Mouse (Mus musculus) midbrain, postnatal 0 days (tissue): ENCODE data around the gene Cobll1. TPM values are rescaled to one million over a fixed set of nuclear protein-coding genes. Genes with fewer than 3 reads are reported as not detected.
A peak's percentile ranks its signal among the peaks of the same experiment; 100 is the strongest.

Experiments
- ATAC-seq: fragments of 200-750 bp; cut with Nextera tagmentation; 2 replicates; pipeline ENCODE4 v1.8.0; 2017; ENCODE audit warnings: moderate number of reproducible peaks, mild to moderate bottlenecking, moderate TSS enrichment, moderate library complexity; ENCODE audit not compliant: low FRiP score
- DNase-seq: peaks from one replicate; pipeline ENCODE4 v3.0.0-alpha.2; 2015; ENCODE audit warnings: low spot score
- H3K27ac ChIP-seq: fragments of 300-500 bp; sonication (generic); 2 replicates; pipeline ENCODE4 v1.5.1; 2014; ENCODE audit warnings: low read depth, mild to moderate bottlenecking, low read length, mixed read lengths
- H3K27me3 ChIP-seq: fragments of 300-500 bp; sonication (generic); 2 replicates; pipeline ENCODE4 v1.6.1; 2014; ENCODE audit warnings: low read length, control low read depth, mixed read lengths; ENCODE audit not compliant: insufficient read depth
- H3K36me3 ChIP-seq: fragments of 300-500 bp; sonication (generic); 2 replicates; pipeline ENCODE4 v1.6.1; 2014; ENCODE audit warnings: low read length, control low read depth, mixed read lengths; ENCODE audit not compliant: insufficient read depth
- H3K4me1 ChIP-seq: fragments of 300-500 bp; sonication (generic); 2 replicates; pipeline ENCODE4 v1.6.1; 2014; ENCODE audit warnings: mild to moderate bottlenecking, control low read depth, antibody characterized with exemption, low read length, mixed read lengths; ENCODE audit not compliant: insufficient read depth
- H3K4me2 ChIP-seq: fragments of 300-500 bp; sonication (generic); 2 replicates; pipeline ENCODE4 v1.6.1; 2014; ENCODE audit warnings: low read depth, mild to moderate bottlenecking, low read length, mixed read lengths; ENCODE audit not compliant: poor library complexity, severe bottlenecking
- H3K4me3 ChIP-seq: fragments of 300-500 bp; sonication (generic); 2 replicates; pipeline ENCODE4 v1.5.1; 2014; ENCODE audit warnings: low read depth, mild to moderate bottlenecking, low read length, moderate library complexity
- H3K9ac ChIP-seq: fragments of 300-500 bp; sonication (generic); replicated peaks from 2 replicates; pipeline ENCODE4 v1.6.1; 2014; ENCODE audit warnings: mild to moderate bottlenecking, low read length, moderate library complexity, mixed read lengths; ENCODE audit not compliant: poor library complexity, severe bottlenecking
- H3K9me3 ChIP-seq: fragments of 300-500 bp; sonication (generic); 2 replicates; pipeline ENCODE4 v1.6.1; 2016; ENCODE audit warnings: low read length, control low read depth
- CTCF ChIP-seq: IDR thresholded peaks from 2 replicates; pipeline ENCODE4 v1.5.1; 2016; ENCODE audit warnings: antibody characterized with exemption, mild to moderate bottlenecking
- WGBS: fragments of 180-500 bp; shearing (Covaris S2); extraction: QIAGEN DNeasy Blood & Tissue Kit; methylation state at CpG from one replicate; pipeline ENCODE4 v1.1.7; 2014; 5-methylcytosine and 5-hydroxymethylcytosine counted together
- polyA plus RNA-seq: library from polyadenylated mRNA; unstranded; fragments of >200 nt; fragmentation: Nextera tagmentation; extraction: Ambion mirVana; gene quantifications from 2 replicates; pipeline ENCODE4 v1.2.1, GENCODE M21; 2015
- total RNA-seq: library from RNA; depleted of rRNA; stranded (reverse); fragments of >200 nt; gene quantifications from 2 replicates; pipeline ENCODE4 v1.2.3, GENCODE M21; 2014

Gene Cobll1
- total and polyA plus RNA-seq, 2 experiments from 2014 or later = 2.5 to 2.9 TPM

- H3K36me3 ChIP-seq = no peaks in the 10 kb centered on the region
- no peak overlapping the region for H3K4me2 ChIP-seq
- H3K4me3 ChIP-seq = no peak overlapping the region
- no peak for DNase-seq
- no peak overlapping the region for H3K9ac ChIP-seq
- TF ChIP-seq CTCF = no peak
- H3K27me3 ChIP-seq = no peaks in the 10 kb centered on the region
- no peak overlapping the region for H3K27ac ChIP-seq
- no peaks in the 10 kb centered on the region for H3K9me3 ChIP-seq
- ATAC-seq = no peak
- H3K4me1 ChIP-seq = no peaks in the 10 kb centered on the region; the same call in 1 of the 2 replicates
- WGBS = 90% methylated on average over 7 of the region's 7 CpGs
These were observed 10.8 kb downstream of the Cobll1 start for GRCm38 (mm10) chr2:65228426-65228825.

DNA sequence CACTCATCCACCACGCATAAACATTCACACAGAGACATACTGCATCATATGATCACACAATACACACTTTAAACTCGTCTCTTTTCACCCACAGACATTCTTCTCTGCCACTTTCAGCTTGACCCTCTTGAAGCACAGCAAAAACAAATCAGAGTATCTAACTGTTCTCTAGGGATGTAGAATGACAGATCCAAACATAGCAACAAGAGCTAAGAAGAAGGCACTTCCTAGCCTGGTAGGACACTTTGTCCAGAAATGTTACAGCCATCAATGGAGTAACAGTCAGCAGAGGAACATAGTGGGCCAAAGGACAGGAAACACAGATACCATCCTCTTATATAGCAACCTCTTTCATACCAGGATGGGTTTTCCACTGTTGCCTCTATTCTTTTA, 11.3 kb downstream of the Cobll1 start:
- no peak overlapping the region for H3K4me2 ChIP-seq
- ATAC-seq = no peak
- H3K9me3 ChIP-seq = no peaks in the 10 kb centered on the region
- H3K36me3 ChIP-seq = no peaks in the 10 kb centered on the region
- DNase-seq = no peak
- TF ChIP-seq CTCF = no peak
- no peaks in the 10 kb centered on the region for H3K27me3 ChIP-seq
- 81% methylated on average over 2 of the region's 2 CpGs for WGBS
- H3K27ac ChIP-seq = no peak overlapping the region
- no peaks in the 10 kb centered on the region; the same call in 1 of the 2 replicates for H3K4me1 ChIP-seq
- no peak overlapping the region for H3K4me3 ChIP-seq
- H3K9ac ChIP-seq = no peak overlapping the region

DNA sequence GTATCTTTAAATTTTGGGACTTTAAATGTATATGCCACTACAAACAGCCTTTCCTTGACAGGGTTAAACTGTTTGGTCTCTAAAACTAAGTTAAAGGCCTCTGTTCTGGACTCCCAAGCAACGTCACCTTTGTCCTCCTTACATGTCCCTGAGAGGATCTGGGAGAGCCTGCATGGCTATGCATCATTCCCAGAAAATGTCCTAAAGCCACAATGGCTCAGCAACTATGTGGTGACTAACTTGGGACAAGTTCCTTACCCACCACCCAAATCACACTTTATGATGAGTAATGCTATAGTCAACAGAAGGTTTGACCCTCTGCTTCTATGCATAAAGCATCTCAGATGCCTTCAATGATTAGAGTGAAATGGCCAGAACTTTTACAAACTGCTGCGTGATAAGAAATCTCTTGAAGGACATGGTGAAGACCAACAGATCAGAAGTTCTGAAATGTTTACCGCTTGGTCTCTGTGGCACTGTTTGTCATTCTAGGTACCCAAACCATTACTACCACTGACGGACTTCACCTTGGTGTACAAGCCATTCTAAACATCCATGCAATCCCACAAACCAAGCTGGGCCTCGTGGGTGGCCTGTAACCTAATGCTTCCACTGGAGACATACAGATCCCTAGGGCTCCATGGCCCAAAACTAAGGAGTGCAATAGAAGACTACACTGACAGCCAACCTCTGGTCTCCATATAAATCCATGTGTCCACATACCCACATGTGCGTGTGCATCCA, 11.9 kb downstream of the Cobll1 start:
- no peak for ATAC-seq
- Histone ChIP-seq H3K9me3 (no peaks in the 10 kb centered on the region), H3K27me3 (no peaks in the 10 kb centered on the region), H3K36me3 (no peaks in the 10 kb centered on the region), H3K27ac (no peak overlapping the region), H3K4me1 (no peaks in the 10 kb centered on the region; the same call in 1 of the 2 replicates), H3K4me3 (no peak overlapping the region), H3K9ac (no peak overlapping the region), H3K4me2 (no peak overlapping the region)
- DNase-seq = no peak
- no peak for TF ChIP-seq CTCF
- 92% methylated on average over 6 of the region's 6 CpGs for WGBS

DNA sequence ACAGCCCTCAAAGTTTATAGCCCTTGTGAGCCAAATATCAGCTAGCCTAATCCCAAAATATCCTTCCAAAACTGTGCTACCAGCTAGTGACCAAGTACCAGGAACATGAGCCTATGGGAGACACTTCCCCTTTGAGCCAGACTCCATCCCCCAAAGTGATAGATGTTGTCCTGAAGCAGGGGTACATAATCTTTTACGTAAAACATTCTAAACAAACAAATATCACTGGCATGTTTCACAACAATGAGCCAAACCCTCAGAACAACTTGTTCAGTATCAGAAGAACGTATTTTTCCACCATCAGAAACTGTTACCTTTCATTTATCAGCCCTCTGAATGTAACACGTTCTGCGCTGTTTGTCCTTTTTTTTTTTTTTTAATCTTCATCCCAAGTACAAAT, 12.7 kb downstream of the Cobll1 start:
- ATAC-seq = no peak
- Histone ChIP-seq H3K9me3 (no peaks in the 10 kb centered on the region), H3K4me1 (no peaks in the 10 kb centered on the region; the same call in 1 of the 2 replicates), H3K36me3 (no peaks in the 10 kb centered on the region), H3K4me3 (no peak overlapping the region), H3K27me3 (no peaks in the 10 kb centered on the region), H3K9ac (no peak overlapping the region), H3K27ac (no peak overlapping the region), H3K4me2 (no peak overlapping the region)
- DNase-seq = no peak
- no peak for TF ChIP-seq CTCF
- 84% methylated on average over 4 of the region's 4 CpGs for WGBS

- DNase-seq (no peak), ATAC-seq (no peak)
- no peaks in the 10 kb centered on the region; the same call in 1 of the 2 replicates for H3K4me1 ChIP-seq
- no peak overlapping the region for H3K4me2 ChIP-seq
- H3K9me3 ChIP-seq = no peaks in the 10 kb centered on the region
- H3K9ac ChIP-seq = no peak overlapping the region
- H3K27ac ChIP-seq = no peak overlapping the region
- H3K27me3 ChIP-seq = no peaks in the 10 kb centered on the region
- no peak for TF ChIP-seq CTCF
- no peaks in the 10 kb centered on the region for H3K36me3 ChIP-seq
- WGBS = 85% methylated on average over 12 of the region's 12 CpGs
- no peak overlapping the region for H3K4me3 ChIP-seq
These were observed 15.1 kb downstream of the Cobll1 start for GRCm38 (mm10) chr2:65223956-65224735.

DNA sequence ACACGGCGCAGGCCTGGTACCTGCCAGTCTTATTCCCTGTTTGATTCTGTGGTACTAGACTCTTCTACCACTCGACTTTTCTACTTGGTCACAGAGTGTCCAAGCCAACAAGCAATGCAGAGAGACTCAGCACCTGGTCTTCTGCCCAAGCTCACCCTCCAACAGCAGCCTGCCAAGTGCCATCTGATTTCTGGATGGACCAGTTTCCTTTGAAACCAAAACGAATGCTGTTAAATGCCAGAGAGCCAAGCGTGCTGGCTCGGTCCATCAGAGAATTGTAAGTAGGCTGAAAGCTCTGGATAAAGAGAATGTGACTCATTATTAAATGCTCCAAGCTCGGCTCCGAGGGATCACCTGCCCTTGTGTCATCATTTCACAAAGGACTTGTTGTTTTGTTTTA, 16.2 kb downstream of the Cobll1 start:
- Histone ChIP-seq H3K36me3 (no peaks in the 10 kb centered on the region), H3K27me3 (no peaks in the 10 kb centered on the region), H3K4me1 (no peaks in the 10 kb centered on the region; the same call in 1 of the 2 replicates), H3K4me2 (no peak overlapping the region), H3K9ac (no peak overlapping the region), H3K9me3 (no peaks in the 10 kb centered on the region), H3K4me3 (no peak overlapping the region), H3K27ac (no peak overlapping the region)
- TF ChIP-seq CTCF = no peak
- no peak for ATAC-seq
- WGBS = 61% methylated on average over 8 of the region's 8 CpGs
- peak; percentile 51 for DNase-seq
